Mouse (Mus musculus): ENCODE data around the gene Vwa7. TPM values are rescaled to one million over a fixed set of nuclear protein-coding genes. Genes with fewer than 3 reads are reported as not detected.
"Not testable (repeated sequence)": the region's sequence is repeated elsewhere in the genome, so short reads cannot be mapped to it uniquely, and the experiment has no call there.

Vwa7 gene
- polyA plus RNA-seq, 1 experiment from 2014 or later = 0.20 TPM

GRCm38 (mm10) chr17:35001452-35002152 is 14.8 kb upstream of the Vwa7 start:
- Histone ChIP-seq H3K36me3 (peaks cover 25% of the 10 kb centered on the region), H3K27me3 (no peaks in the 10 kb centered on the region), H3K27ac (peak overlapping the region; percentile 96), H3K9me3 (no peaks in the 10 kb centered on the region), H3K4me1 (replicated peaks) (peaks cover 43% of the 10 kb centered on the region), H3K9ac (replicated peaks) (peak overlapping the region; percentile 97), H3K4me3 (replicated peaks) (peak overlapping the region; percentile 94), H3K4me2 (replicated peaks) (peak overlapping the region; percentile 100)
- ATAC-seq = peak; percentile 41
- under 1% methylated on average over 35 of the region's 35 CpGs for WGBS

- Histone ChIP-seq H3K4me2 (replicated peaks) (peak overlapping the region; percentile 100), H3K4me3 (replicated peaks) (peak overlapping the region; percentile 94), H3K9me3 (no peaks in the 10 kb centered on the region), H3K36me3 (peaks cover 31% of the 10 kb centered on the region), H3K27me3 (no peaks in the 10 kb centered on the region), H3K9ac (replicated peaks) (peak overlapping the region; percentile 97), H3K4me1 (replicated peaks) (peaks cover 40% of the 10 kb centered on the region), H3K27ac (no peak overlapping the region)
- no peak for ATAC-seq
- 12% methylated on average over 12 of the region's 12 CpGs for WGBS
These were observed 14.1 kb upstream of the Vwa7 start for GRCm38 (mm10) chr17:35002153-35002865.

- Histone ChIP-seq H3K4me2 (replicated peaks) (peak overlapping the region; percentile 100), H3K4me3 (replicated peaks) (peak overlapping the region; percentile 94), H3K27ac (no peak overlapping the region), H3K36me3 (peaks cover 40% of the 10 kb centered on the region), H3K9ac (replicated peaks) (peak overlapping the region; percentile 97; the same call in 1 of the 2 replicates), H3K9me3 (no peaks in the 10 kb centered on the region), H3K27me3 (no peaks in the 10 kb centered on the region), H3K4me1 (replicated peaks) (peaks cover 40% of the 10 kb centered on the region)
- WGBS = 77% methylated on average over 9 of the region's 9 CpGs
- no peak for ATAC-seq
These were observed 13.1 kb upstream of the Vwa7 start for GRCm38 (mm10) chr17:35003022-35003838.

GRCm38 (mm10) chr17:35004075-35004717 is 12.2 kb upstream of the Vwa7 start:
- Histone ChIP-seq H3K4me2 (replicated peaks) (no peak overlapping the region), H3K4me1 (replicated peaks) (peaks cover 33% of the 10 kb centered on the region), H3K4me3 (replicated peaks) (no peak overlapping the region), H3K9ac (replicated peaks) (no peak overlapping the region), H3K27me3 (no peaks in the 10 kb centered on the region), H3K9me3 (no peaks in the 10 kb centered on the region), H3K27ac (no peak overlapping the region), H3K36me3 (peaks cover 50% of the 10 kb centered on the region)
- ATAC-seq = no peak
- 96% methylated on average over 17 of the region's 17 CpGs for WGBS

- Histone ChIP-seq H3K9me3 (no peaks in the 10 kb centered on the region), H3K9ac (replicated peaks) (no peak overlapping the region), H3K4me3 (replicated peaks) (no peak overlapping the region), H3K27me3 (no peaks in the 10 kb centered on the region), H3K27ac (no peak overlapping the region), H3K4me2 (replicated peaks) (no peak overlapping the region), H3K36me3 (peaks cover 58% of the 10 kb centered on the region), H3K4me1 (replicated peaks) (peaks cover 23% of the 10 kb centered on the region)
- WGBS = 91% methylated on average over 10 of the region's 10 CpGs
- no peak for ATAC-seq
These were observed 11.2 kb upstream of the Vwa7 start for GRCm38 (mm10) chr17:35005158-35005557.

GRCm38 (mm10) chr17:35005902-35006301 is 10.5 kb upstream of the Vwa7 start:
- not testable (repeated sequence) for H3K27ac ChIP-seq; ATAC-seq; H3K4me3 ChIP-seq (replicated peaks); H3K4me2 ChIP-seq (replicated peaks); H3K9me3 ChIP-seq; H3K9ac ChIP-seq (replicated peaks); H3K27me3 ChIP-seq
- H3K36me3 ChIP-seq = peaks cover 66% of the 10 kb centered on the region
- H3K4me1 ChIP-seq (replicated peaks) = peaks cover 23% of the 10 kb centered on the region
- WGBS = 100% methylated on average over 4 of the region's 5 CpGs

GRCm38 (mm10) chr17:35007387-35007991 is 8.9 kb upstream of the Vwa7 start:
- Histone ChIP-seq H3K4me1 (replicated peaks) (peaks cover 11% of the 10 kb centered on the region), H3K9ac (replicated peaks) (no peak overlapping the region), H3K9me3 (no peaks in the 10 kb centered on the region), H3K4me2 (replicated peaks) (no peak overlapping the region), H3K27me3 (no peaks in the 10 kb centered on the region), H3K4me3 (replicated peaks) (no peak overlapping the region), H3K27ac (no peak overlapping the region), H3K36me3 (peaks cover 81% of the 10 kb centered on the region)
- no peak for ATAC-seq
- 96% methylated on average over 7 of the region's 7 CpGs for WGBS

GRCm38 (mm10) chr17:35009586-35009985 is 6.8 kb upstream of the Vwa7 start:
- no peak overlapping the region for H3K4me3 ChIP-seq (replicated peaks)
- no peak for ATAC-seq
- H3K36me3 ChIP-seq = peaks cover 96% of the 10 kb centered on the region
- H3K9ac ChIP-seq (replicated peaks) = no peak overlapping the region
- H3K27me3 ChIP-seq = no peaks in the 10 kb centered on the region
- H3K4me2 ChIP-seq (replicated peaks) = no peak overlapping the region
- 84% methylated on average over 7 of the region's 7 CpGs for WGBS
- no peaks in the 10 kb centered on the region for H3K9me3 ChIP-seq
- no peak overlapping the region for H3K27ac ChIP-seq
- H3K4me1 ChIP-seq (replicated peaks) = no peaks in the 10 kb centered on the region

GRCm38 (mm10) chr17:35011440-35011839 is 4.9 kb upstream of the Vwa7 start:
- Histone ChIP-seq H3K4me2 (replicated peaks) (no peak overlapping the region), H3K4me3 (replicated peaks) (no peak overlapping the region), H3K27me3 (no peaks in the 10 kb centered on the region), H3K4me1 (replicated peaks) (peaks cover 5% of the 10 kb centered on the region; the same call in 1 of the 2 replicates), H3K9me3 (no peaks in the 10 kb centered on the region), H3K36me3 (peaks cover 98% of the 10 kb centered on the region), H3K9ac (replicated peaks) (no peak overlapping the region), H3K27ac (no peak overlapping the region)
- no peak for ATAC-seq
- WGBS = 96% methylated on average over 8 of the region's 8 CpGs

GRCm38 (mm10) chr17:35012430-35012829 is 3.9 kb upstream of the Vwa7 start:
- H3K4me1 ChIP-seq (replicated peaks) = peaks cover 7% of the 10 kb centered on the region; the same call in 1 of the 2 replicates
- H3K9ac ChIP-seq (replicated peaks) = no peak overlapping the region
- no peak for ATAC-seq
- no peak overlapping the region for H3K27ac ChIP-seq
- no peaks in the 10 kb centered on the region for H3K27me3 ChIP-seq
- H3K36me3 ChIP-seq = peaks cover 99% of the 10 kb centered on the region
- no peak overlapping the region for H3K4me3 ChIP-seq (replicated peaks)
- H3K4me2 ChIP-seq (replicated peaks) = no peak overlapping the region
- no peaks in the 10 kb centered on the region for H3K9me3 ChIP-seq
- WGBS = 93% methylated on average over 13 of the region's 13 CpGs

GRCm38 (mm10) chr17:35013221-35013620 is 3.2 kb upstream of the Vwa7 start:
- H3K4me1 ChIP-seq (replicated peaks) = peaks cover 7% of the 10 kb centered on the region; the same call in 1 of the 2 replicates
- H3K9ac ChIP-seq (replicated peaks) = no peak overlapping the region
- no peak overlapping the region for H3K27ac ChIP-seq
- WGBS = 89% methylated on average over 6 of the region's 6 CpGs
- H3K9me3 ChIP-seq = no peaks in the 10 kb centered on the region
- no peak overlapping the region for H3K4me3 ChIP-seq (replicated peaks)
- H3K27me3 ChIP-seq = no peaks in the 10 kb centered on the region
- H3K36me3 ChIP-seq = peaks cover 95% of the 10 kb centered on the region
- no peak overlapping the region for H3K4me2 ChIP-seq (replicated peaks)
- ATAC-seq = no peak

Data from midbrain, embryonic 13.5 days (tissue).